Mouse (Mus musculus): ENCODE measurements around the gene Ms4a6c. TPM values are rescaled to one million over a fixed set of nuclear protein-coding genes. Genes with fewer than 3 reads are reported as not detected.
"Not testable (repeated sequence)": the region's sequence is repeated elsewhere in the genome, so short reads cannot be mapped to it uniquely, and the experiment has no call there.

The Ms4a6c gene
- polyA plus RNA-seq (2015; fragmentation: Nextera tagmentation; extraction: Ambion mirVana): 5.1 and 5.2 TPM in 2 replicates

- not testable (repeated sequence) for H3K4me1 ChIP-seq; ATAC-seq (replicated peaks; ENCODE audit: low FRiP score); H3K27me3 ChIP-seq; H3K4me2 ChIP-seq; H3K36me3 ChIP-seq; H3K4me3 ChIP-seq (replicated peaks); H3K27ac ChIP-seq; H3K9me3 ChIP-seq (replicated peaks); H3K9ac ChIP-seq
- WGBS: 84% methylated on average over 4 of the region's 4 CpGs
Measured at GRCm38 (mm10) chr19:11469215-11469614, at the start of gene Ms4a6c. Gene Ms4a6c, plus strand, starts transcription at chr19:11469366.

GRCm38 (mm10) chr19:11431209-11431608 lies 38.0 kb upstream of the Ms4a6c start:
- H3K4me2 ChIP-seq; H3K4me1 ChIP-seq; H3K4me3 ChIP-seq (replicated peaks); H3K27me3 ChIP-seq; H3K9ac ChIP-seq; H3K9me3 ChIP-seq (replicated peaks); ATAC-seq (replicated peaks; ENCODE audit: low FRiP score); H3K27ac ChIP-seq; H3K36me3 ChIP-seq: not testable (repeated sequence)
- 76% methylated on average over 1 of the region's 1 CpGs for WGBS

GRCm38 (mm10) chr19:11435058-11435834 lies 33.9 kb upstream of the Ms4a6c start:
- no peak overlapping the region for H3K4me3 ChIP-seq (replicated peaks)
- 89% methylated on average over 4 of the region's 4 CpGs for WGBS
- H3K9ac ChIP-seq: no peak overlapping the region
- H3K9me3 ChIP-seq (replicated peaks): no peaks in the 10 kb centered on the region
- no peak for ATAC-seq (replicated peaks; ENCODE audit: low FRiP score)
- no peaks in the 10 kb centered on the region for H3K27me3 ChIP-seq
- H3K36me3 ChIP-seq: no peaks in the 10 kb centered on the region
- H3K27ac ChIP-seq: no peak overlapping the region
- H3K4me1 ChIP-seq: no peaks in the 10 kb centered on the region
- no peak overlapping the region for H3K4me2 ChIP-seq

DNA sequence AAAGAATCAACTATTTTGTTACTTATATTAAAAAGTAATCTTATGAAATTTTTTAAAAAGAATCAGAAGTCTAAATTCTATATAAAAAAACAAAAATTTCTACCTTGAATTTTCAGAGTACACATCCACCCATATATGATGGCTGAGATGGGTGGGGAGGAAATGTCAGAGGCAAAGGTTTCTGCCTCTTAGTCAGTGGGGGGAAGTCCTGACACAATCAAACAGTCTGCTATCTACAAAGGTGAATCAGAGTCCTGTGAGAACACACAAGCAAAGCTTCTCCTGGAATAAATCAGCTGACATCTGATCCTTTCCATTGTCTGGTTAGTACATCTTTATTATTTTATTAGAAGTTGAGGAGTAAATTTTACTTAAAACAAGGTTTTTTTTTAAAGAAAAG lies 25.8 kb upstream of the Ms4a6c start, which contains the start of gene Ms4a4b:
Ms4a4b (plus strand) TSS at position 216 of the 400 bp plus-strand sequence.
- no peaks in the 10 kb centered on the region for H3K9me3 ChIP-seq (replicated peaks)
- no peak for ATAC-seq (replicated peaks; ENCODE audit: low FRiP score)
- no peak within 1 kb of the TSS for H3K4me3 ChIP-seq (replicated peaks)
- H3K27me3 ChIP-seq: no peaks in the 10 kb centered on the region
- H3K9ac ChIP-seq: no peak within 1 kb of the TSS
- H3K4me2 ChIP-seq: no peak within 1 kb of the TSS
- H3K27ac ChIP-seq: no peak within 1 kb of the TSS
- no peaks in the 10 kb centered on the region for H3K36me3 ChIP-seq
- H3K4me1 ChIP-seq: no peaks in the 10 kb centered on the region

DNA sequence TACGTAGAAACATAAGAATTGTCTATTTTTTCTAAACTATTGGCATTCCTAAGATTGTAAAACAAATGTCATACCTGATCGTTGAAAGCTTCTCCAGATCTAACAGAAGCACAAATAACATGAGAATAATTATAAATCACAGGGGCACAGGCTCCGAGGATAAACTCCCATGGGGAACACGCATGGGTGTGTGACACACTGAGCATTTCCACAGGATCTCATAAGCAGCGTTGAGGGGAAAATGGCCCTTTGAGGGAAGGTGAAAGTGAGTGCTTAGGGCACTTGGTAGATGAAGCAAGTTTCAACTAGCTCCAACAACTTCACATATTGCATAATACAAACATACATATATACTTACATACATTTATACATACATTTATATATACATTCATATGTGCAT lies 25.2 kb upstream of the Ms4a6c start:
- no peaks in the 10 kb centered on the region for H3K4me1 ChIP-seq
- no peak overlapping the region for H3K27ac ChIP-seq
- 78% methylated on average over 5 of the region's 5 CpGs for WGBS
- H3K27me3 ChIP-seq: no peaks in the 10 kb centered on the region
- H3K36me3 ChIP-seq: no peaks in the 10 kb centered on the region
- H3K9me3 ChIP-seq (replicated peaks): no peaks in the 10 kb centered on the region
- H3K4me2 ChIP-seq: no peak overlapping the region
- H3K4me3 ChIP-seq (replicated peaks): no peak overlapping the region
- no peak overlapping the region for H3K9ac ChIP-seq
- ATAC-seq (replicated peaks; ENCODE audit: low FRiP score): no peak

DNA sequence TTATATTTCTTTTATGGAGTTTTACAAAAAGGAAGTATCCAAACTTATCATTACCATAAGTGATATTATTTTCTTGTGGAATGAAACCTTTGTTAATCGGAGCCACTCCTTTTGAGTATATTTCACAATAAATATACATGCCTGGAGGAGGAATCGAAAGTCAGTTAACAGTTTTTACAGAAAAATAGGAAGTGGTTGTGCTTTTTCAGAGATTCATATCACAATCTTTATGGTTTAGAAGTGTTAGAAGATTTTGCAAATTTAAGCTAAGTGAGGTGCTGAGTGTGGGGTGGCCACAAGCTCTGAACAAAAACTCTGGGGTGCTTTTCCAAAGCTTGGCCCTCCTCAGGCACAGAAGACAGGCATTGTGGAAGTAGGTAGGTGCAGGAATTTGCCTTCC lies 21.9 kb upstream of the Ms4a6c start:
- Histone ChIP-seq H3K36me3 (no peaks in the 10 kb centered on the region), H3K27ac (no peak overlapping the region), H3K9ac (no peak overlapping the region), H3K4me2 (no peak overlapping the region), H3K4me1 (no peaks in the 10 kb centered on the region), H3K27me3 (no peaks in the 10 kb centered on the region), H3K9me3 (replicated peaks) (no peaks in the 10 kb centered on the region), H3K4me3 (replicated peaks) (no peak overlapping the region)
- ATAC-seq (replicated peaks; ENCODE audit: low FRiP score): no peak
- WGBS: 87% methylated on average over 2 of the region's 2 CpGs

- not testable (repeated sequence) for H3K27me3 ChIP-seq; H3K4me2 ChIP-seq; H3K27ac ChIP-seq; H3K9ac ChIP-seq; ATAC-seq (replicated peaks; ENCODE audit: low FRiP score); H3K36me3 ChIP-seq; H3K9me3 ChIP-seq (replicated peaks); H3K4me3 ChIP-seq (replicated peaks); H3K4me1 ChIP-seq
- 80% methylated on average over 4 of the region's 4 CpGs for WGBS
Measured at GRCm38 (mm10) chr19:11459041-11459440, 10.1 kb upstream of the Ms4a6c start.

- H3K4me3 ChIP-seq (replicated peaks); H3K27ac ChIP-seq; H3K9me3 ChIP-seq (replicated peaks); H3K27me3 ChIP-seq; ATAC-seq (replicated peaks; ENCODE audit: low FRiP score); H3K4me1 ChIP-seq; H3K9ac ChIP-seq; H3K36me3 ChIP-seq; H3K4me2 ChIP-seq: not testable (repeated sequence)
- WGBS: 53% methylated on average over 1 of the region's 1 CpGs
Measured at GRCm38 (mm10) chr19:11464795-11465194, 4.4 kb upstream of the Ms4a6c start.

DNA sequence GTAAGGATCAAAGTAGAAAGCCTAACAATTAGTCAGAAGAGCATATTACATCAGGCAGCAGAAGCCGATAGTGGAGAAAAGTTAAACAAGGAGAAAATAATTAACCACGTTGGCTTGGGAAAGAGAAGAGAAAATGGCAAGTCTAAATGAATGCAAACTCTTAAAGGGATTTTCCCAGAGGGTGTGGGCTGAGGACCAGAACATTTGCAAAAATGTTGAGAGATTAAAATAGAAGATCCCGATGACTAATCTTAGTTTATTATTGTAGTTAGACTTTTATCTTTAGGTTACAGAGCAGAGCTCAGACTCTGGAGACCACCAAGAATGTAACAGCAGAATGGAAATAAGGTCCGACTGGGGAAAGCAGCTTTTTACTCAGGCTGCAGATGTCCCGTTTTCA lies 2.7 kb upstream of the Ms4a6c start:
- Histone ChIP-seq H3K4me3 (replicated peaks) (no peak overlapping the region), H3K4me1 (no peaks in the 10 kb centered on the region), H3K36me3 (no peaks in the 10 kb centered on the region), H3K27me3 (no peaks in the 10 kb centered on the region), H3K4me2 (no peak overlapping the region), H3K9me3 (replicated peaks) (no peaks in the 10 kb centered on the region), H3K27ac (no peak overlapping the region), H3K9ac (no peak overlapping the region)
- no peak for ATAC-seq (replicated peaks; ENCODE audit: low FRiP score)
- WGBS: 74% methylated on average over 5 of the region's 5 CpGs

- not testable (repeated sequence) for H3K4me1 ChIP-seq; H3K9ac ChIP-seq; H3K27me3 ChIP-seq; H3K27ac ChIP-seq; H3K36me3 ChIP-seq; ATAC-seq (replicated peaks; ENCODE audit: low FRiP score); H3K4me2 ChIP-seq; H3K4me3 ChIP-seq (replicated peaks); H3K9me3 ChIP-seq (replicated peaks)
- 62% methylated on average over 1 of the region's 1 CpGs for WGBS
Measured at GRCm38 (mm10) chr19:11468361-11468760, 805 bp upstream of the Ms4a6c start.

DNA sequence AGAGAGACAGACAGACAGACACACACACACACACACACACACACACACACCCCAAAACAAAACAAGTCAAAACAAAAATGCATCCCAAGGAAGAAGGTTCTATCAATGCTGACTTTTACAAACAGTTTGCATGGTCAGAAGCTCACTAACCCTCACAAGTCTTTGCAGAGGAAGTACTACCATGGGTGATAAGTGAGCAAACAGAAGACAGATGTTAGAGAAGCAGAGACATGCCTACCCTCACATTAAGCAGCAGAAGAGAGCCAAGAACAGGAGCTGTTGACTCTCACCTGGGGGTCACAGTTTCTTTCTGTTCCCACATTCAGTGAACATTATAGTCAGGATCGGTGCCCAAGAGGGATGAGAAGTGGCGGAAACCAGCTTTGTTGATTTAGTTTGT lies 10.5 kb downstream of the Ms4a6c start:
- H3K4me3 ChIP-seq (replicated peaks): no peak overlapping the region
- no peaks in the 10 kb centered on the region for H3K27me3 ChIP-seq
- no peak overlapping the region for H3K4me2 ChIP-seq
- H3K9ac ChIP-seq: no peak overlapping the region
- WGBS: 74% methylated on average over 2 of the region's 2 CpGs
- no peaks in the 10 kb centered on the region for H3K9me3 ChIP-seq (replicated peaks)
- ATAC-seq (replicated peaks; ENCODE audit: low FRiP score): no peak
- H3K27ac ChIP-seq: no peak overlapping the region
- no peaks in the 10 kb centered on the region for H3K36me3 ChIP-seq
- H3K4me1 ChIP-seq: no peaks in the 10 kb centered on the region

DNA sequence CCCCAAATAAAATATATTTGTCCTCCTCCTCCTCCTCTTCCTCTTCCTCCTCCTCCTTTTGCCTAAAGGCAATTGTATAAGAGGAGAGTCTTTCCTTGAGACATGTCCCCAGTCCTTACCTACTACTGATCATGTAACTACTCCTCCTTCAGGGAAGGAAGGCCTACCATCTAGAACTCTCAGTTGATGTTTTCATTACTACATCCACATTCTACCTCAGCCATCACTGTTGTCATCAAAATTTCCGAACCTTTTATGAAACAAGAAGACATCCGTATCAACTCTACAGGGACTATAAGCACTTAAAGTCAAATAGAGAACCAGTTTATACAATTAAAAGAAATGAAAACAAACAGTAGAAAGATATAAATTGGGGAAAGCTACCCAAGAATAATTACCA lies 13.5 kb downstream of the Ms4a6c start:
- no peak overlapping the region for H3K9ac ChIP-seq

DNA sequence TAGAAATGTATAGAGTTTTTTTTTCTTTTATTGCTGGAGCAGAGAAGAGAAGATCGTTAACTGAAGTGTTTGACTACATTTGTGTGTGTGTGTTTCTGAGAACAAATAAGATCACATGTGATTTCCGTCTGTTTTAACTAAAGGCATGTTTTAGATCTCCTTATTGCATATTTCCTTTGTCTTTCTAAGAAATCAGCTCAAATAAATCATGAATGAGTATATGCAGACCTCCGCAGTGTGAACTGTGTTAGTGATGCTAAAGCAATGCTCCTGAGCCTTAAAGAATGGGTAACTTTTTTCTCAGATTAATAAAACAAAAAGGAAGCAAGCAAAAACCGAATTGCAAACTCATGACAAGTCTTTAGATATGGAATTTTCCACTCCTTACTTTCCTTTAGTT lies 14.8 kb downstream of the Ms4a6c start:
- no peaks in the 10 kb centered on the region for H3K27me3 ChIP-seq
- ATAC-seq (replicated peaks; ENCODE audit: low FRiP score): no peak
- no peaks in the 10 kb centered on the region for H3K36me3 ChIP-seq
- H3K4me3 ChIP-seq (replicated peaks): no peak overlapping the region
- H3K9ac ChIP-seq: no peak overlapping the region
- H3K27ac ChIP-seq: no peak overlapping the region
- WGBS: 77% methylated on average over 4 of the region's 4 CpGs
- H3K4me1 ChIP-seq: no peaks in the 10 kb centered on the region
- H3K4me2 ChIP-seq: no peak overlapping the region
- no peaks in the 10 kb centered on the region for H3K9me3 ChIP-seq (replicated peaks)

More for the DNA sequence above, 13.5 kb downstream of the Ms4a6c start:
- Histone ChIP-seq H3K27ac (no peak overlapping the region), H3K27me3 (no peaks in the 10 kb centered on the region), H3K9me3 (replicated peaks) (no peaks in the 10 kb centered on the region), H3K4me2 (no peak overlapping the region), H3K4me3 (replicated peaks) (no peak overlapping the region), H3K36me3 (no peaks in the 10 kb centered on the region), H3K4me1 (no peaks in the 10 kb centered on the region)
- 89% methylated on average over 2 of the region's 2 CpGs for WGBS
- ATAC-seq (replicated peaks; ENCODE audit: low FRiP score): no peak
